Mouse (Mus musculus): ENCODE data around the gene Gucd1. TPM values are rescaled to one million over a fixed set of nuclear protein-coding genes. Genes with fewer than 3 reads are reported as not detected.

The Gucd1 gene
- polyA plus RNA-seq (2012; rRNA removed) = 159 and 161 TPM in 2 replicates

GRCm38 (mm10) chr10:75517758-75518143 lies at the start of gene Gucd1:
Gene Gucd1, minus strand, starts transcription at chr10:75517972.

GRCm38 (mm10) chr10:75561071-75561654 lies 43.4 kb upstream of the Gucd1 start, which contains the start of gene Ggt1:
Gene Ggt1, plus strand, starts transcription at chr10:75561604.

GRCm38 (mm10) chr10:75559676-75560548 lies 42.1 kb upstream of the Gucd1 start, which contains the start of gene Lrrc75b:
Gene Lrrc75b, minus strand, starts transcription at chr10:75560330.

GRCm38 (mm10) chr10:75517073-75517757 lies 557 bp downstream of the Gucd1 start, which contains the start of gene Snrpd3:
Gene Snrpd3, plus strand, starts transcription at chr10:75517551.

GRCm38 (mm10) chr10:75400958-75401357 lies 116.8 kb downstream of the Gucd1 start, which contains the start of gene Upb1:
Gene Upb1, plus strand, starts transcription at chr10:75401115.

GRCm38 (mm10) chr10:75316872-75316907 lies 201.1 kb downstream of the Gucd1 start, which contains the start of gene Adora2a:
Gene Adora2a, plus strand, starts transcription at chr10:75316877.

Other genes starting within 250 kb of the Gucd1 start
- gene Adora2a, start 201.1 kb downstream of the Gucd1 start, polyA plus RNA-seq (2012; rRNA removed) = 4.0 and 4.8 TPM in 2 replicates
- gene Upb1, start 116.9 kb downstream of the Gucd1 start, polyA plus RNA-seq (2012; rRNA removed) = 1.6 and 3.1 TPM in 2 replicates
- 7.7 and 10.8 TPM in 2 replicates for gene Snrpd3, start 421 bp downstream of the Gucd1 start, polyA plus RNA-seq (2012; rRNA removed)
- gene Lrrc75b, start 42.4 kb upstream of the Gucd1 start, polyA plus RNA-seq (2012; rRNA removed) = 1.2 and 1.4 TPM in 2 replicates
- 9.3 and 16.5 TPM in 2 replicates for gene Ggt1, start 43.6 kb upstream of the Gucd1 start, polyA plus RNA-seq (2012; rRNA removed)
- 35.7 and 37.0 TPM in 2 replicates for gene Ggt5, start 71.4 kb upstream of the Gucd1 start, polyA plus RNA-seq (2012; rRNA removed)
- 22.0 and 27.3 TPM in 2 replicates for gene Susd2, start 126.0 kb upstream of the Gucd1 start, polyA plus RNA-seq (2012; rRNA removed)
- gene Cabin1, start 246.4 kb upstream of the Gucd1 start, polyA plus RNA-seq (2012; rRNA removed) = 35.2 and 40.9 TPM in 2 replicates